Mouse (Mus musculus) cerebellum, postnatal 25 days (tissue): Measurements from ENCODE around the gene Mrpl24.

Source experiments
- DNase-seq, 2 experiments: peaks; one replicate each; pipeline ENCODE4 v3.0.0; 2021; ENCODE audit warnings: mixed read lengths in 2 of 2

The Mrpl24 gene

GRCm38 (mm10) chr3:87910573-87911141, 8.6 kb upstream of the Mrpl24 start:
- peak; percentile 65 to 72 for DNase-seq

GRCm38 (mm10) chr3:87913491-87913890, 5.8 kb upstream of the Mrpl24 start:
- DNase-seq, result no peak

- DNase-seq, result no peak
Observed at GRCm38 (mm10) chr3:87913891-87914290, 5.4 kb upstream of the Mrpl24 start.

- no peak for DNase-seq
Observed at GRCm38 (mm10) chr3:87916990-87917389, 2.3 kb upstream of the Mrpl24 start.

- DNase-seq, result no peak
Observed at GRCm38 (mm10) chr3:87918551-87918950, 755 bp upstream of the Mrpl24 start.

DNA sequence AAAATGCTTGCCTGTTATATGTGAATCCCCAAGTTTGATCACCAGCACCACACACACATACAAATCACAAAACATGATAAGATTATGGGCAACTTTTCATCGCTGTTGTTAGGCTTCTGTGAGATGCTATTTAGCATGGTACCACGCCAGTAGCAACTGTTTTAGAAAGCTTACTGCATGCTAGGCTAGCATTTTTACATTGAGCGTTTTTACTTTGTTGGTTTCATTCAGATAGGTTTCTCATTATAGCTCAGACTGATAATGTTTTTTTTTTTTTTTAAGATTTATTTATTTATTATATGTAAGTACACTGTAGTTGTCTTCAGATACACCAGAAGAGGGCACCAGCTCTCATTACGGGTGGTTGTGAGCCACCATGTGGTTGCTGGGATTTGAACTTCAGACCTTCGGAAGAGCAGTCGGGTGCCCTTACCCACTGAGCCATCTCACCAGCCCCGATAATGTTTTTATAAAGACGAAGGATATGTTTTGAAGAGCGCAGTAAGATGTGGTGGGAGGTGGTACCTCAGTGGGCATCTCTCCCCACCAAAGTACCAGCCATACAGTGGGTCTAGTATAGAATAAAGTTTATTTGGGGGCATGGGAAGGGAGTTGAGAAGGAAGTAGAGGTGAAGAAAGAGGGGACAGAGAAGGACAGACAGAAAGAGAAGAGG, 1.1 kb downstream of the Mrpl24 start:
- DNase-seq, result no peak

DNA sequence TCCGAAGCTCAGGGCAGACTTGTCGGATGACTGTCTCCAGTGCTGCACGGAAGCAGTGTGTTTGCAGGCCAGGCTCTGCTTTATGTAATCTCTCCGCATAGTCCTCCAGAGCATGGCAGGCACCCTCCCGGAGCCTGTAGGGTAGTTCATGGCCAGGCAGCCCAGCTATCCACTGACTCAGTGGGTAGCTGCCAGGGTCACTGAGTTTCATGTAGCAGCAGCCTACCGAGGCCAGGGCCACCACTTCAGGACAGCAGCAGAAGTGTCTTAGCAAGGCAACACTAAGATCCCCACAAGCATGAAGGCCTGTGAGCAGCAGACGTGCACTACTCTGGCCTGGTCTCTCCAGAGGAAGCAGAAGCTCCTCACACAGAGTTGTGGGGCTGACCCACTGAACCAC, 5.7 kb downstream of the Mrpl24 start:
- DNase-seq, result no peak

- DNase-seq, result no peak
Observed at GRCm38 (mm10) chr3:87927452-87927851, 8.1 kb downstream of the Mrpl24 start.

DNA sequence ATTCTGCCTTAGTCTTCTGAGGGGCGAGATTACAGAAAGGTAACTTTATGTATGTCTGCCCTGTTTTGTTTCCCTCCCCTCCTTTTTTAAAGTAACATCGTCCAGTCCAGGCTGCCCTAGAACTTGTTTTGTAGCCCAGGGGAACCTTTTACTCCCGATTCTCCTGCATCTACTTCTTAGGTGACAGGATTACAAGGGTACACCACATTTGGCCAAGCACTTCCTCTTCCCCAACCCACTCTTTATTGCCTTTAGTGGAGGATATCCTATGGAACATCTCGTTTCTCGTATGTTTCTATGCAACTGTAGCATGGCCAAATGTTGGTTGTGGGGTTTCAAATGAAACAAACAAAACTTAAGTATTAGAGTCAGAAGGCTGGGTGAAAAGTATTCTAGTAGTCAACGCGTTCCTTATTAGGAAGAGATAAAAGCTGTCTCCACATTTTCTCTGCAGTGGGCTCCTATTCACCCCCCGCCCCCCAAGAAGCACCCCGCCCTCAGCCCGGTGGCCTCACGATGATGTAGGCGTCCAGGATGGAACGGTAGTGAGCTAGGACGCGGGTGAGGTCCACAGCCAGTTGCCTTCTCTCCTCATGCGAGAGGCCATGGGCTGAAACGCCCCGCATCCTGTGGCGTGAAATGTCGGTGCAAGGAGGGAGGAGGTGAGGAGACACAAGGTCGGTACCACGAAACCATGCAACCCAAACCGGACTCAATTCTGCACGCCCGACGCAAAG, 10.2 kb downstream of the Mrpl24 start:
- DNase-seq, result no peak

DNA sequence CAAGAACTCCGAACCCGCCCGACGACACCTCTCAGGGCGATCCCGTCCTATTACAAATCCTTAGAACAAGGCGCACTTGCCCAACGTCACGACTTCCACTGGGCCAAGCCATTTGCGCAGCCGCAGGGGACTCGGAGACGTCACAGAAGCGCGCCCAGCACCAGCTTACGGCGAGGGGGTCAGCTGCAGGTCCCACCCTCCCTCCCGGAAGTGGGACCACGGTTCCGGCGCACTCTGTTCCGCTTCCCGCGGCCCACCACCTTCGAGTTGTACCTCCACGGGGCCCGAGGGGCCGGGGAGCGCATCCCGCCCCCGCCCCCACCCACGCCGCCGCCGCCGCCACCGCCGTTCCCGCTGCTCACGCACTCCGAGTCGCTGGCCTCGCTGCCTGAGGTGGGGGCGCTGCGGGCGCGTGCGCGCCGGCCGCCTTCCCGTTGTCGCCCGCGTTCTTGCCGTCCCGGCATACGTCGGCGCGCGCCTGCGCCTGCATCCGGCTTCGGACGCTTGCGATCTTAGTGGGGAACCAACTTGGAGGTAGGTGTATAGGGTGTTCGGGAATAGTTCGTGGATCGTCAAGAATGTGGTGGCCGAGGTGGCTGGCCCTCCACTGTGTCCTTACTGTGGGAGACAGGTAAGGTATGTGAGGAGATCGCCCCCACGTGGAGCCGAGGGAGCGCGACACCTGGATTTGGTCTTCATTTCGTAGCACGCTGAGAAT, 10.9 kb downstream of the Mrpl24 start, which contains the start of the genes Isg20l2 and Rrnad1:
Gene Isg20l2 (plus strand): TSS at position 237 of the 718 bp plus-strand sequence.
Gene Rrnad1 (minus strand): TSS at position 640 of the 718 bp plus-strand sequence.
- peak; percentile 98 to 99 for DNase-seq

DNA sequence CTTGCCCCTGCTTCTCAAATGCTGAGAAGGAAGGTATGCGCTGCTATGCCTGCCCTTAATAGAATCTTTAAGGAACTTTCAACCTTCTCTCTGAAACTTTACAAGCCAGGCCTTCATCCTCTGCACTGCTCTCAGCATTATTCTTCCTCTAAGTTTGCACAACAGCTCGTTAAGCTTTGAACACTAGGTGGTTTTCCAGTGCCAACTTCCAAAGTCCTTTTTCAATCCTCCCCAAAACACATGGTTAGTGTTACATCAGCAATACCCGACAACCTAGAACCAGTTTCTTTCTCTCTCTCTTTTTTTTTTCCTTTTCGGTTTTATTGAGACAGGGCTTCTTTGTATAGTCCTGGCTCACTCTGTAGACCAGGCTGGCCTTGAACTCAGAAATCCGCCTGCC, 14.7 kb downstream of the Mrpl24 start:
- no peak for DNase-seq

DNA sequence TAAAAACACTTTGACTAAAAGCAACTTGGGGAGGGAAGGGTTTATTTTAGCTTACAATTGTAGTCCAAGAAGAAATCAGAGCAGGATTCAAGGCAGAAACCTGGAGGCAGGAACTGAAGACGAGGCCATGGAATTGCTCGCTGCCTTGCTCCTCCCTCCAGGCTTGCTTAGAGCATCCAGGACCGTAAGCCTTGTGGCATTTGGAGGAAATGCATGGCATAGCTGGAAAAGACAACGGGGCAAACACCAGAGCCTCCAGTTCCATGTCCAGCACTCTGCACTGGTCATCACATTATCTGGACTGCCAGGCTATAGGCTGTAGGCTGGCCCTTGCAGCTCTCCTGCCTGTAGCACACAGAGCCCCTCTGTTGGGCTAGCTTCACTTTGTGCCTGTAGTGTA, 15.2 kb downstream of the Mrpl24 start:
- no peak for DNase-seq

DNA sequence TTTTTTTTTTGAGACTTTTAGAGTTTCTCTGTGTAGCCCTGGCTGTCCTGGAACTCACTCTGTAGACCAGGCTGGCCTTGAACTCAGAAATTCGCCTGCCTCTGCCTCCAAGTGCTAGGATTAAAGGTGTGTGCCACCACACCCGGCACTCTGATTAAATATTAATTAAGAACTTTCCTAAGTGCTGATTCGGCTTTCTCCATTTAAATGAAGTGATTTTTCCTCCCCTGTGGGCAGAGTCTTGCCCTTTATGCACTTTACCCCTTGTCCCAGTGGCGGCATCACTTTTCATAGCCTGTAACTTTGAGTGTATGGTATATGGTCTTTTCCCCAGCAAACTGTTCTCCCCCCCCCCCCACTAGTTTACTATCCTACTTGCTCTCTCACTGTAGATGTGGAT, 15.9 kb downstream of the Mrpl24 start:
- DNase-seq, result no peak

DNA sequence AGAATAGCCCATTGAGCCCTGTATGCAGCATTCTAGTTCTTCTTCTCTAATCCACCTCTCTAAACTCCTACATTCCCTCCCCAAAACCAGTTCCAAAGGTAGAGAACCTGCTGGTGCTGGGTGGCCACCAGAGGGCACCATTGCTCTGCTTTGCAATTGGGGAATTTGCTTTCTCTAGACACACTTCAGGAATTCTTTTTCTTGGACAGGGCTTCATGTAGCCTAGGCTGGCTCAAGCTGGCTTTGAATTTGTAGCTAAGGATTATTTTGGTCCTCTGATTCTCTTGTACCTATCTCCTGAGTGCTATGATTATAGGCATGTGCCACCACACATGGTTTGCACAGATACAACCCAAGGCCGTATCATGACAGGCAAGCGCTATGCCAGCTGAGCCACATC, 16.5 kb downstream of the Mrpl24 start:
- peak; percentile 86 to 94 for DNase-seq

DNA sequence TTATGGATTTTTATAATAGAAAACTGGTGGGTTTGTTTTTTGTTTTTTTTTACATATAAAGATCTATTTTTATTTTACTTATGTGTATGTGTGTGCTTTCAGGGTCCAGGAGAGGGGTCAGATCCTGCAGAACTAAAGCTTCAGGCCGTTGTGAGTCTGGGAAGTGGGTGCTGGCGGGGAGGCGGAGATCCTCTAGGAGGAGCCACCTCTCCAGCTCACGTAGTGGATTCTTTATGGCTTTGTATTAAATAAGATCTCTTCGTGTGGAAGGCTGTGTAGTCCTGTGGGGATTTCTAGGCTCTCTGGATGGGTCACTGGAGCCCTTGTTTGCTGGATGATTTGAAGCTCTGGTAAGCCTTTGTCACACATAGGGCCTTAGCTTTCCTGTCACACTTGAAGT, 21.3 kb downstream of the Mrpl24 start:
- no peak for DNase-seq

DNA sequence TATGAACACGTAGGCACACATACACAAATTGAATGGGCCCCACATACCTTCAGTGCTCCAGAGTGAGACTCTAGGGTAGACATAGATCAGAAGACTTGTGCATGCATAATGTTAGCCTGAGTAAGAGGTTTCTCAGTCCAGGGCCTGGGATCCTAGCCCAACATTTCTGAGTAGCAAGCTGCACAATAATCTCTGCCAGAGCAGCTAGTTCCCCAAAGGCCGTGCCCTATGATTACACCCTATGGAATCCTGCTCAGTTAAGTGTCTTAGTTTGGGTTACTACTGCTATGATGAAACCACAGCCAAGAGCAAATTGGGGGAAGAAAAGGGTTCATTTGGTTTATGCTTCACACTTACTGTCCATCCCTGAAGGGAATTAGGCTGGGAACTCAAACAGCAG, 23.2 kb downstream of the Mrpl24 start:
- no peak for DNase-seq

GRCm38 (mm10) chr3:87943586-87943985, 24.3 kb downstream of the Mrpl24 start:
- no peak for DNase-seq

- DNase-seq, result no peak
Observed at GRCm38 (mm10) chr3:87944838-87945600, 25.7 kb downstream of the Mrpl24 start.

GRCm38 (mm10) chr3:87945781-87946540, 26.7 kb downstream of the Mrpl24 start:
- DNase-seq, result no peak

DNA sequence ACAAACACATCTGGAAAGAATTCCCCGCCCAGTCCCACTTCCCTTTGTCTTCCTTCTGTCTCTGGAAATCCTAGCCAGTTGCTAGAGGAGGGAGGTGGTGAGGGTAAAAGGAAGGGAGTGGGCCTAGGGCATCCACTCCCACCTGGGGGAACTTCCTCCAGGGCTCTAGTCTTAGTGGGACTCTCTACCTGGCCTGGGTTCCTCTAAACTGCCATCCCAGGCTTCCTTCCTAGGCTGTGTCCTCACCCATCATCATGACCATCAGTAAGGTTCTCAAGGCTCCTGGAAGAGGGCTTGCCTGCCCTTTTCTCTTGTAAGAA, 27.2 kb downstream of the Mrpl24 start:
- no peak for DNase-seq

DNA sequence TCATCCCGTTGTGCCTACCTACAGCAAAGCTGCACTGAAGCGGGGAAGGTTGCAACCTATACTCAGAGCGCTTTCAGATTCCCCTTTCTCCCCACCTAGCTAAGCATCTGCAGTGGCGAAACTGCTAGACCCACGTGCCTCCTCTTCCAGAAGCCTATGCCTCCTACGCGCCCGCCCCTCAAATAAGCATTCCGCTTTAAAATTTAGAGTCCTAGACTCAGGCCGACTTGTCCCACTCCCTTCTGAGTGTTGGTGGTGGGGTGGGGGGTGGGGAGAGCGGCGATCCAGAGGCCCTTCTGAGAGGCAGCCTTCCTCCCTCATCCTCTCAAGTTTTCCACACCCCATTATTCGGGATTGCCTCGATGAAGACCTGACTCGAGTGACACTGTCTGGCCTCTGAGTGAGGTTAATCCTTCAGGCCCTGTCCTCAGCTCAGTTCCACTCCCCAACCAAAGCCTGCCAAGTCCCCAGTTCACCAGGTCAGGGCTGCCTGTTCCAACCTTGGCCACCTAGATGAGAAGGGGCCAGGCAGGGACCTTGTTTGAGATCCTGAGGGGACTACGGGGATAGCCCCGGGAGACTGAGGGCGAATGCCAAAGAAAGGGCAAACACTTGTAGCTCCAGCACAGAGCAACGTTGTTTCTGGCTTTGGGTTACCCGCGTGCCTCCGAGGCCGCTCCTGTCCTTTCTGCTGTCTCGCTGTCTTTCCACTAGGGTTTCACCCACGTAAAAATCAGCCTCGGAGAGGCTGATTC, 27.9 kb downstream of the Mrpl24 start:
- DNase-seq, result no peak
